Mouse (Mus musculus) forebrain, embryonic 14.5 days (tissue): ENCODE measurements around the gene Xpo4. TPM values are rescaled to one million over a fixed set of nuclear protein-coding genes. Genes with fewer than 3 reads are reported as not detected.

Experiments
- ATAC-seq: fragments of 200-750 bp; cut with Nextera tagmentation; 2 replicates; pipeline ENCODE4 v1.8.0; 2017; ENCODE audit warnings: mild to moderate bottlenecking, moderate library complexity
- DNase-seq: peaks from one replicate; pipeline ENCODE4 v3.0.0-alpha.2; 2015; ENCODE audit warnings: low spot score
- H3K27ac ChIP-seq: fragments of 300-500 bp; sonication (generic); 2 replicates; pipeline ENCODE4 v1.5.1; 2014; ENCODE audit warnings: low read depth, mild to moderate bottlenecking, control low read depth, low read length, moderate library complexity
- H3K27me3 ChIP-seq: fragments of 300-500 bp; sonication (generic); replicated peaks from 2 replicates; pipeline ENCODE4 v1.6.1; 2014; ENCODE audit warnings: low read length, control low read depth, mixed read lengths; ENCODE audit not compliant: control insufficient read depth, insufficient read depth
- H3K36me3 ChIP-seq: fragments of 300-500 bp; sonication (generic); 2 replicates; pipeline ENCODE4 v1.6.1; 2014; ENCODE audit warnings: low read length, control low read depth; ENCODE audit not compliant: control insufficient read depth, insufficient read depth
- H3K4me1 ChIP-seq: fragments of 300-500 bp; sonication (generic); 2 replicates; pipeline ENCODE4 v1.6.1; 2014; ENCODE audit warnings: antibody characterized with exemption, low read length, control low read depth; ENCODE audit not compliant: control insufficient read depth, insufficient read depth
- H3K4me2 ChIP-seq: fragments of 300-500 bp; sonication (generic); 2 replicates; pipeline ENCODE4 v1.6.1; 2014; ENCODE audit warnings: mild to moderate bottlenecking, control low read depth, low read length
- H3K4me3 ChIP-seq: fragments of 300-500 bp; sonication (generic); 2 replicates; pipeline ENCODE4 v1.5.1; 2014; ENCODE audit warnings: low read depth, low read length, control low read depth
- H3K9ac ChIP-seq: fragments of 300-500 bp; sonication (generic); 2 replicates; pipeline ENCODE4 v1.6.1; 2014; ENCODE audit warnings: mild to moderate bottlenecking, low read length, control low read depth, moderate library complexity
- H3K9me3 ChIP-seq: fragments of 300-500 bp; sonication (generic); replicated peaks from 2 replicates; pipeline ENCODE4 v1.6.1; 2016; ENCODE audit warnings: low read length, control low read depth, mixed read lengths; ENCODE audit not compliant: control insufficient read depth
- WGBS: fragments of 180-500 bp; shearing (Covaris S2); extraction: QIAGEN DNeasy Blood & Tissue Kit; methylation state at CpG from one replicate; pipeline ENCODE4 v1.1.7; 2014; 5-methylcytosine and 5-hydroxymethylcytosine counted together
- polyA plus RNA-seq: library from polyadenylated mRNA; unstranded; fragments of >200 nt; fragmentation: Nextera tagmentation; extraction: Ambion mirVana; gene quantifications from 2 replicates; pipeline ENCODE4 v1.2.1, GENCODE M21; 2014

Gene Xpo4
- polyA plus RNA-seq, 1 experiment from 2014 or later = 13.7 TPM

GRCm38 (mm10) chr14:57611034-57611433 is 54.2 kb downstream of the Xpo4 start:
- Histone ChIP-seq H3K4me3 (no peak overlapping the region), H3K9ac (no peak overlapping the region), H3K27ac (0 out of 2 replicates have a peak overlapping the region, but pooled peaks have one; percentile 33), H3K36me3 (0 out of 2 replicates have a peak, but pooled peaks cover 2% of the 10 kb centered on the region), H3K4me1 (peaks cover 17% of the 10 kb centered on the region; the same call in 1 of the 2 replicates), H3K27me3 (no peaks in the 10 kb centered on the region), H3K4me2 (no peak overlapping the region), H3K9me3 (no peaks in the 10 kb centered on the region)
- 39% methylated on average over 2 of the region's 2 CpGs for WGBS
- DNase-seq = no peak
- no peak for ATAC-seq

DNA sequence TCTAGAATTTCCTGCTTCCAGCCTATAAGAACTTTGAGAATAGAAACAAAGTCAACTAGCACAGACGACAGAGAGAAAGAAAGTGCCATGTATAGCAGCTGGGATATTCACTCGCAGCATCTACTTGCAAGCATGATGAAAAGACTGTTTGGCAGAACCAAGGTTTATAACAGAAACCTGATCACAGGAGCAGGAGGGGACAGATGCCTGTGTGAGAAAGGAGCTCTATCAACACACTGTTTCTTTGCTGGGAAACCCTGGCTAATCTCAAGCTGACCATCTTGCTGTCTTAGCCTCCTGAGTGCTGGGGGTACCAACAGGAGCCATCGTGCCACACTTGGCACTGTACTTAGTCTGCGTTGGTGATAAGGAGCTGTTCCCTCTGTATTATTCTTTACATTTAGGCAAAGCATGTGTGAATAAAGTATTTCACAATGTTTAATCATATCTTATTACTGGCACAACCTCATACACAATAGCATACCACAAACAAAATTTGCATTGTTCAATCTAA is 55.4 kb downstream of the Xpo4 start:
- ATAC-seq (0 out of 2 replicates have a peak, but pooled peaks have one; percentile 13), DNase-seq (peak; percentile 61)
- peaks cover 17% of the 10 kb centered on the region; the same call in 1 of the 2 replicates for H3K4me1 ChIP-seq
- no peak overlapping the region for H3K9ac ChIP-seq
- H3K27me3 ChIP-seq = no peaks in the 10 kb centered on the region
- 0 out of 2 replicates have a peak, but pooled peaks cover 2% of the 10 kb centered on the region for H3K36me3 ChIP-seq
- no peak overlapping the region for H3K4me3 ChIP-seq
- H3K4me2 ChIP-seq = no peak overlapping the region
- no peaks in the 10 kb centered on the region for H3K9me3 ChIP-seq
- H3K27ac ChIP-seq = 0 out of 2 replicates have a peak overlapping the region, but pooled peaks have one; percentile 9
- 66% methylated on average over 4 of the region's 4 CpGs for WGBS

DNA sequence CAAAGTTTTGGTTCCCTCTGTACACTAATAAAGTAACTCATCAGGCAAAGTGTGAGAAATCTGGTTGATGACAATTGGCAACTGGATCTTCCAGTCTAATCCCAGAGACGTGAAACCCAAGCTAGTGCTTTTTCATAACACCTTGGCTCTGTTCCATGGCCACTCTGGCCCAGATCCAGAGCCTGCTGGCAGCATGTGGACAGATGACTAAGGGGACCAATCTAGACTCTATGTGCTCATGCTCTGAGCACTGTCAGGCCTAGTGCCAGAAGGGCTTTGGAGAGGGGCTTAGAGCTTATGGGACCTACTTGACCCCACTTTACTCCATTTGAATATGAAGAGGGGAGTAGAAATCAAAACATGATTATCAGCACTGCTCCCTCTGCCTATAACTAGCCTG is 57.7 kb downstream of the Xpo4 start:
- Histone ChIP-seq H3K4me2 (no peak overlapping the region), H3K4me1 (peaks cover 17% of the 10 kb centered on the region; the same call in 1 of the 2 replicates), H3K27me3 (no peaks in the 10 kb centered on the region), H3K4me3 (no peak overlapping the region), H3K9ac (no peak overlapping the region), H3K27ac (peak overlapping the region; percentile 6; the same call in 1 of the 2 replicates), H3K36me3 (peaks cover 14% of the 10 kb centered on the region), H3K9me3 (no peaks in the 10 kb centered on the region)
- WGBS = 8% methylated on average over 1 of the region's 1 CpGs
- DNase-seq = peak; percentile 93
- ATAC-seq = peak; percentile 96

- ATAC-seq = peak; percentile 64; the same call in 1 of the 2 replicates
Measured at GRCm38 (mm10) chr14:57606663-57607365, 58.4 kb downstream of the Xpo4 start.

GRCm38 (mm10) chr14:57593279-57593678 is 72.0 kb downstream of the Xpo4 start:
- Histone ChIP-seq H3K9me3 (no peaks in the 10 kb centered on the region), H3K4me2 (no peak overlapping the region), H3K9ac (no peak overlapping the region), H3K27me3 (no peaks in the 10 kb centered on the region), H3K4me1 (no peaks in the 10 kb centered on the region), H3K4me3 (no peak overlapping the region), H3K36me3 (peaks cover 57% of the 10 kb centered on the region), H3K27ac (no peak overlapping the region)
- ATAC-seq = no peak
- DNase-seq = no peak
- whole genome bisulfite sequencing = 95% methylated on average over 5 of the region's 5 CpGs

More at GRCm38 (mm10) chr14:57606663-57607365, 58.4 kb downstream of the Xpo4 start:
- WGBS = 60% methylated on average over 8 of the region's 8 CpGs
- Histone ChIP-seq H3K27ac (0 out of 2 replicates have a peak overlapping the region, but pooled peaks have one; percentile 44), H3K4me2 (no peak overlapping the region), H3K27me3 (no peaks in the 10 kb centered on the region), H3K4me3 (no peak overlapping the region), H3K4me1 (peaks cover 17% of the 10 kb centered on the region; the same call in 1 of the 2 replicates), H3K9me3 (no peaks in the 10 kb centered on the region), H3K36me3 (peaks cover 19% of the 10 kb centered on the region), H3K9ac (no peak overlapping the region)
- DNase-seq = peak; percentile 62

GRCm38 (mm10) chr14:57591830-57592229 is 73.4 kb downstream of the Xpo4 start:
- Histone ChIP-seq H3K4me2 (no peak overlapping the region), H3K36me3 (peaks cover 53% of the 10 kb centered on the region), H3K4me3 (no peak overlapping the region), H3K27ac (no peak overlapping the region), H3K9ac (no peak overlapping the region), H3K4me1 (no peaks in the 10 kb centered on the region), H3K9me3 (no peaks in the 10 kb centered on the region), H3K27me3 (no peaks in the 10 kb centered on the region)
- DNase-seq (no peak), ATAC-seq (no peak)
- WGBS = 93% methylated on average over 3 of the region's 3 CpGs

DNA sequence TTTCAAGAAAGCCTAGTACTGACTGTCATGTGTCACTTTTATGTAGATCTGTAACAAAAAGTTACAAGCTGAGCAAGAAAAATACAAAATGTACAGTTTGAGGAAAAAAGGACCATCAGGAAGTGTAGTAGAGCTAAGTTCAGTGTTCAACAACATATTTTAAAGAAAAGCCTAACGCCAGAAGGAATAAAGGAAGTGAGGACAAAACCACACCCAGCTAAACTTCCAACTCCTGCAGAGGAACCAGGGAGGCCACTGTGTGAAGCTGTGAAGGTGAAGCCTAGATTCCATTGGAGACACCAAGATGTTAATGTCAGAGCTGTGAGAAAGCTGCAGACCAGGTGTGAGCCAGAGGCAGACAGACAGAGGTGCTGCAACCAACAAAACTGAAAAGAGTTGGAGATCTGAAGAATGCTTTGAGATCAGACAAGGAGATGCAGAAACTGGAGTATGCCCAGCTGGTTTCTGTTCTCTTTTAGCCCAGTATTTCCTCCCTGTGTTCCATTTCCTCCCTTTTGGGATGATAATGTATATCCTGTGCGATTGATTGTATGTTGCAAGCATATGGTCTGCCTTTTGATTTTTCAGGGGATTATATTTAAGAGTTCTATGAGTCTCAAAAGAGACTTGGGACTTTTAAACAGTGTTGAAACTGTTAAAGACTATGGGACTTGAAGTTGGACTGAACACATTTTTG is 88.7 kb downstream of the Xpo4 start:
- H3K9me3 ChIP-seq = no peaks in the 10 kb centered on the region
- peaks cover 4% of the 10 kb centered on the region; the same call in 1 of the 2 replicates for H3K36me3 ChIP-seq
- no peak overlapping the region for H3K4me3 ChIP-seq
- 96% methylated on average over 2 of the region's 2 CpGs for WGBS
- no peak for DNase-seq
- H3K4me2 ChIP-seq = no peak overlapping the region
- H3K27ac ChIP-seq = no peak overlapping the region
- ATAC-seq = no peak
- H3K9ac ChIP-seq = no peak overlapping the region
- H3K27me3 ChIP-seq = no peaks in the 10 kb centered on the region
- no peaks in the 10 kb centered on the region for H3K4me1 ChIP-seq

DNA sequence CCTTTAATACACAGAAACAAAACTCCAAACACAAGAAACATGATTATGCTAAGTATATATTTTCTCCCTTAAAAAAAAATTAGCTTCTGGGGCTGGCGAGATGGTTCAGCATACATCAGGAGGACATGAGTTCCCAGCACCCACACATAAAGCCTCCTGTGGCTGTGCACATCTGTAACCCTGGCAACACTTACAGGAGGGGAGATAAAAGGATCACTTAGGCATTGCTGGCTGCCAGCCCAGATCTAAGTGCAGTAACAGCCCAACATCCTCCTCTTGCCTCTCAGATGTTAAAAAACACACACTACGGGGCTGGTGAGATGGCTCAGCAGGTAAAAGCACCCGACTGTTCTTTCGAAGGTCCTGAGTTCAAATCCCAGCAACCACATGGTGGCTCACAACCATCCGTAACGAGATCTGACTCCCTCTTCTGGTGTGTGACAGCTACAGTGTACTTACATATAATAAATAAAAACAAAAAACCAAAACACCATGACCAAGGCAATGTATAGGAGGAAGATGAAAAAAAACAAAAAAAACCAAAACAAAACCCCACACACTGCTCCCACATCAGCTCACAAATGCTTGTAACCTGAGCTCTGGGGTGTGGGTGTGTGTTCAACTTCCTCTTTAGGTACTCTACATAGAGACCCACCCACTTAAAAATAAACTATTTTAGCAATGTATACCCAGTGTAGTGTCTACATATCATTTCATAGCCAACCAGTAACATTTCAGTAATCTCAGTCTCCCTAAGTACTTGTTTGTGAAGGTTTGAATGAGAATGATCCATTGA is 90.2 kb downstream of the Xpo4 start:
- Histone ChIP-seq H3K9me3 (no peaks in the 10 kb centered on the region), H3K4me3 (no peak overlapping the region), H3K36me3 (peaks cover 4% of the 10 kb centered on the region; the same call in 1 of the 2 replicates), H3K27ac (no peak overlapping the region), H3K4me2 (no peak overlapping the region), H3K9ac (no peak overlapping the region), H3K4me1 (peaks cover 4% of the 10 kb centered on the region; the same call in 1 of the 2 replicates), H3K27me3 (no peaks in the 10 kb centered on the region)
- WGBS = 81% methylated on average over 6 of the region's 6 CpGs
- ATAC-seq = no peak
- peak; percentile 5 for DNase-seq
